Mouse (Mus musculus): ENCODE data around the gene Trip11. TPM values are rescaled to one million over a fixed set of nuclear protein-coding genes. Genes with fewer than 3 reads are reported as not detected.

The Trip11 gene
- polyA plus RNA-seq, 1 experiment from 2014 or later, result 23.4 TPM

DNA sequence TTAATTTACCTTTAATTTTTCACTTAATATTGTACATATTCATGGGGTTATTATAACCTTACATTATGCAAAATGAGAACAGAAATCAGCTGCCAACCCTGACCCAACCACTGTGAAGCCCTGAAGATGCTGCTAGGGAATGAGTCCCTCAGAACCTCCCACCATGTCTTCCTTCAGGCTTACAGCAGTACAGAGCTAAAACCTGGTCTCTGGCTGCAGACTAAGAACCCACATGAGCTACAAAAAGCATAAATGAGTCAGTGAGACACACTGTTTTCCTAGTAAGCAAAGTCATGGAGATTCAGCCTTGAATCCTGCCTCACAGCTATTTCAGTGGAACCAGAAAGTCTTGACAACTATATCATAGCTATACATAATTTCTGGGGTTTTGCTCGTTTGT lies 15.4 kb upstream of the Trip11 start:
- Histone ChIP-seq H3K36me3 (peaks cover 69% of the 10 kb centered on the region), H3K27me3 (replicated peaks) (no peaks in the 10 kb centered on the region), H3K4me1 (replicated peaks) (no peaks in the 10 kb centered on the region), H3K9me3 (replicated peaks) (no peaks in the 10 kb centered on the region), H3K4me2 (no peak overlapping the region), H3K9ac (no peak overlapping the region), H3K27ac (ENCODE audit: poor library complexity, severe bottlenecking) (no peak overlapping the region), H3K4me3 (no peak overlapping the region)
- 79% methylated on average over 1 of the region's 1 CpGs for WGBS
- ATAC-seq (ENCODE audit: insufficient number of reproducible peaks, low FRiP score), result no peak

DNA sequence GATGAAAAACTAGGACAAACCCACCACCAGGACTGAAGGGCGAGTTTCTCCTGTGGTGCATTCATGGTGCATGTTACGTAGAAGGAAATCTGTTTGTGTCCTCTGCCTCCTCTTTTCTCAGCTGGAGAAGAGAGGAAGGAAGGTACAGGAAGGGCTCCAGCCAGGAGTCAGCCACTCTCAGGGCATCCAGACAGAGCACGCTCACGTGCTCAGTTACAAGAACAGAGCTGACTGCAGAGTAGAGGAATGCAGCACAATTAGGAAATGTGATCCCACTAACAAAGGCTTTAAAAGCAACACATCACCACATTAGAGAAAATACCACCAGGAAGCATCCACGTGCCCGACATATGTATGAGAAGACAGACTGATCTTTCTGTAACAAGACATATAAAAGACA lies 9.2 kb upstream of the Trip11 start:
- 0 out of 2 replicates have a peak overlapping the region, but pooled peaks have one; percentile 28 for H3K9ac ChIP-seq
- H3K36me3 ChIP-seq, result peaks cover 42% of the 10 kb centered on the region
- no peak overlapping the region for H3K4me2 ChIP-seq
- H3K9me3 ChIP-seq (replicated peaks), result no peaks in the 10 kb centered on the region
- H3K4me3 ChIP-seq, result no peak overlapping the region
- no peak overlapping the region for H3K27ac ChIP-seq (ENCODE audit: poor library complexity, severe bottlenecking)
- WGBS, result 79% methylated on average over 6 of the region's 6 CpGs
- H3K4me1 ChIP-seq (replicated peaks), result no peaks in the 10 kb centered on the region
- no peaks in the 10 kb centered on the region for H3K27me3 ChIP-seq (replicated peaks)
- ATAC-seq (ENCODE audit: insufficient number of reproducible peaks, low FRiP score), result no peak

DNA sequence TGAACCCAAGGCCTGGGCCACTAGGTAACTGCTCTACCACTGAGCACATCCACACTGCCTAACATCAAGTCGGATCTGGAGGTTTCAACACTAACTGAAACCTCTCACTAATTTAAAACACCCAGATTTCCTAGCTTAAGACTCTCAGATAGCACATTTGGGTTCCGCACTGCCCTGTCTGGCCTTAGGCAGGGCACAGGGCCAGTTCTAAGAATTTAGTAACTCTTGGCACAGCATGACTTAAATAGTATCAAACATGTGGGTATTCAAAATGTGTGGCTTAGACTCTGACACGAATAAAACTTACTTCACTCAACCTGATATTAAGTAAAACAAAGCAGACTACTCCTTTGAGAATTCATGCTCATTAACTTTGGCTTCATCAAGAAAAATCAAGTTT lies 6.8 kb upstream of the Trip11 start:
- WGBS, result 77% methylated on average over 3 of the region's 3 CpGs
- Histone ChIP-seq H3K9ac (no peak overlapping the region), H3K4me3 (no peak overlapping the region)

DNA sequence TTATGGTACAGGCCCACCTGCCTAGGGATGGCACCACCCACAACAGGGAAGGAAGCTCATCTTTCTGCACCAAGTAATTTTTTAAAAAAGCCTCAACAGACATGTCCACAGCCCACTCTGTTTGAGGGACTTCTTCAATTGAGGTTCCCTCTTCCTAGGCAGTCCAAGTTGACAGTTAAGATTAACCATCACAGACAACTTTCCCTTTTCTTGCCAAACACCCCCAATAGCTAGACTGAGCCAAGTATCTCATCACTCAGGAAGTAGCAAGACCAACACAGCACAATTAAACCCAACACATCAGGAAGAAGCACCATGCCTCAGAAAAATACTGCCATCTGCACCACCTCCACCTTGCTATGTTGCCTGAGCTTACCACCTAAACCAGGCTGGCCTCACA lies 4.1 kb upstream of the Trip11 start:
- no peak overlapping the region for H3K4me3 ChIP-seq
- H3K9ac ChIP-seq, result no peak overlapping the region
- H3K4me1 ChIP-seq (replicated peaks), result peaks cover 4% of the 10 kb centered on the region; the same call in 1 of the 2 replicates
- no peaks in the 10 kb centered on the region for H3K27me3 ChIP-seq (replicated peaks)
- no peak overlapping the region for H3K27ac ChIP-seq (ENCODE audit: poor library complexity, severe bottlenecking)
- no peaks in the 10 kb centered on the region for H3K9me3 ChIP-seq (replicated peaks)
- H3K36me3 ChIP-seq, result peaks cover 4% of the 10 kb centered on the region
- no peak overlapping the region for H3K4me2 ChIP-seq
- ATAC-seq (ENCODE audit: insufficient number of reproducible peaks, low FRiP score), result no peak

More for the DNA sequence above, 6.8 kb upstream of the Trip11 start:
- no peaks in the 10 kb centered on the region for H3K27me3 ChIP-seq (replicated peaks)
- peaks cover 21% of the 10 kb centered on the region for H3K36me3 ChIP-seq
- no peak overlapping the region for H3K27ac ChIP-seq (ENCODE audit: poor library complexity, severe bottlenecking)
- H3K9me3 ChIP-seq (replicated peaks), result no peaks in the 10 kb centered on the region
- ATAC-seq (ENCODE audit: insufficient number of reproducible peaks, low FRiP score), result no peak
- H3K4me1 ChIP-seq (replicated peaks), result no peaks in the 10 kb centered on the region
- H3K4me2 ChIP-seq, result no peak overlapping the region

DNA sequence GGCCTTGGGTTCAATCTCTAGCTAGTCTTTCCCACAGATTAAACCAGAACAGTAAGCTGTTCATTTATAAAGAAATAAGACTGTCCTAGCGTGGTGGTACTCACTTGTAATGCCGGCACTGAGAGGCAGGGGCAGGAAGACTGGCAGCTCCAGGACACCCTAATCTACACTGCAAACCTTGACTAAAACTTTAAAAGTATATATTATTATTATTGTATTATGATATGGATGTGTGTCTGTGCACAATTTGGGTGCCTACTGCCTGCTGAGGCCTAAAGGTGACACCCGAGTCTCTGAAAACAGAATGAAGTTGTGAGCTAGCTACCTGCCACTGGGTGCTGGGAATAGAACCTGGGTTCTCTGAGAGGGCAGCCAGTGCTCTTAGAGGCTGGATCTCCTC lies 1.7 kb downstream of the Trip11 start:
- WGBS, result 89% methylated on average over 3 of the region's 3 CpGs
- Histone ChIP-seq H3K4me1 (replicated peaks) (peaks cover 13% of the 10 kb centered on the region), H3K9ac (peak overlapping the region; percentile 62)

DNA sequence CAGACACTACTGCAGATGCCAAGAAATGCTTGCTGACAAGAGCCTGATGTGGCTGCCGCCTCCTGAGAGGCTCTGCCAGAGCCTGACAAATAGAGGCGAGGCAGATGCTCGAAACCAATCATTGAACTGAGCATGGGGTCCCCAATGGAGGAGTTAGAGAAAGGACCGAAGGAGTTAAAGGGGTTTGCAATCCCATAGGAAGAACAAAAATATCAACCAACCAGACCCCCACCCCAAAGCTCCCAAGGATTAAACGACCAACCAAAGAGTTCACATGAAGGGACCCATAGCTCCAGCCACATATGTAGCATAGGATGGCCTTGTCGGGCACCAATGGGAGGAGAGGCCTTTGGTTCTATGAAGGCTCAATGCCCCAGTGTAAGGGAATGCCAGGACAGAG lies 2.7 kb downstream of the Trip11 start:
- peaks cover 13% of the 10 kb centered on the region for H3K4me1 ChIP-seq (replicated peaks)
- no peaks in the 10 kb centered on the region for H3K9me3 ChIP-seq (replicated peaks)
- peaks cover 30% of the 10 kb centered on the region for H3K36me3 ChIP-seq
- no peak for ATAC-seq (ENCODE audit: insufficient number of reproducible peaks, low FRiP score)
- H3K4me2 ChIP-seq, result no peak overlapping the region
- H3K4me3 ChIP-seq, result no peak overlapping the region
- H3K9ac ChIP-seq, result no peak overlapping the region
- no peaks in the 10 kb centered on the region for H3K27me3 ChIP-seq (replicated peaks)
- WGBS, result 86% methylated on average over 6 of the region's 6 CpGs
- H3K27ac ChIP-seq (ENCODE audit: poor library complexity, severe bottlenecking), result no peak overlapping the region

More for the DNA sequence above, 1.7 kb downstream of the Trip11 start:
- H3K27ac ChIP-seq (ENCODE audit: poor library complexity, severe bottlenecking), result no peak overlapping the region
- H3K27me3 ChIP-seq (replicated peaks), result no peaks in the 10 kb centered on the region
- no peak overlapping the region; the same call in 1 of the 2 replicates for H3K4me3 ChIP-seq
- no peak for ATAC-seq (ENCODE audit: insufficient number of reproducible peaks, low FRiP score)
- H3K9me3 ChIP-seq (replicated peaks), result no peaks in the 10 kb centered on the region
- peaks cover 22% of the 10 kb centered on the region for H3K36me3 ChIP-seq
- peak overlapping the region; percentile 87 for H3K4me2 ChIP-seq

DNA sequence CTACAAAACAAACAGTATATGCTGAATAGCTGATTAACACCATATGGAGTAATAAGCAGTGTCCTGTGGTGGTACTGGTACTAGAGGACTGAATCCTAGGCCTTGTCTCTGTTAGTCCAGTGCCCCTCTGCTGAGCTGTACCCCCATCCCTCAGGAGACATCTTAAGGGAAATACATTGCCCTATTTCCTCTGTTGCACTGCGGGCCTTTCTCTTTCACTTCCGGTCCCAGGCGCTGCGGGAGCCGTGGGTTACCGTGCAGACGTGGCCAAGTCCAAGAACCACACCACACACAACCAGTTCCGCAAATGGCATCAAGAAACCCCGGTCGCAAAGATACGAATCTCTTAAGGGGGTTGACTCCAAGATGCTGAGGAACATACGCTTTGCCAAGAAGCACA lies 7.2 kb downstream of the Trip11 start:
- H3K9ac ChIP-seq, result no peak overlapping the region
- H3K4me3 ChIP-seq, result no peak overlapping the region
- WGBS, result 90% methylated on average over 12 of the region's 12 CpGs
- H3K36me3 ChIP-seq, result peaks cover 44% of the 10 kb centered on the region
- H3K4me1 ChIP-seq (replicated peaks), result no peaks in the 10 kb centered on the region
- H3K27ac ChIP-seq (ENCODE audit: poor library complexity, severe bottlenecking), result no peak overlapping the region
- no peak for ATAC-seq (ENCODE audit: insufficient number of reproducible peaks, low FRiP score)
- no peaks in the 10 kb centered on the region for H3K9me3 ChIP-seq (replicated peaks)
- no peak overlapping the region for H3K4me2 ChIP-seq
- H3K27me3 ChIP-seq (replicated peaks), result no peaks in the 10 kb centered on the region

DNA sequence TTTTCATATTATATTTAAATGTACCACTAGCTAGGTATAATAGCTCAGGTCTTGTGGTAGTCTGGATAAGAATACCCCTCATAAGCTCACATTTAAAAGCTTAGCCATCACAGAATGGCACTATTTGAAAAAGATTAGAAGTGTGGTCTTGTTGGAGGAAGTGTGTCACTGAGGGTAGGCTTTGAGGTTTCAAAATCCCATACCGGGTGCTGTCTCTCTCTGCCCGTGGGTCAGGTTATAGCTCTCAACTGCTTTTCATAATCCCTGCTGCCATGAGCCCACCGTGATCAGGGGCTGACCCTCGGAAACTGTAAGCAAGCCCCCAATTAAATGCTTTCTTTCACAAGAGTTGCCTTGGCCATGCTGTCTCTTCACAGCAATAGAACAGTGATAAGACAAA lies 8.2 kb downstream of the Trip11 start:
- H3K4me1 ChIP-seq (replicated peaks), result no peaks in the 10 kb centered on the region
- H3K4me2 ChIP-seq, result no peak overlapping the region
- no peak overlapping the region for H3K27ac ChIP-seq (ENCODE audit: poor library complexity, severe bottlenecking)
- H3K9ac ChIP-seq, result no peak overlapping the region
- H3K4me3 ChIP-seq, result no peak overlapping the region
- no peaks in the 10 kb centered on the region for H3K9me3 ChIP-seq (replicated peaks)
- peaks cover 47% of the 10 kb centered on the region for H3K36me3 ChIP-seq
- ATAC-seq (ENCODE audit: insufficient number of reproducible peaks, low FRiP score), result no peak
- WGBS, result 92% methylated on average over 4 of the region's 4 CpGs
- H3K27me3 ChIP-seq (replicated peaks), result no peaks in the 10 kb centered on the region

DNA sequence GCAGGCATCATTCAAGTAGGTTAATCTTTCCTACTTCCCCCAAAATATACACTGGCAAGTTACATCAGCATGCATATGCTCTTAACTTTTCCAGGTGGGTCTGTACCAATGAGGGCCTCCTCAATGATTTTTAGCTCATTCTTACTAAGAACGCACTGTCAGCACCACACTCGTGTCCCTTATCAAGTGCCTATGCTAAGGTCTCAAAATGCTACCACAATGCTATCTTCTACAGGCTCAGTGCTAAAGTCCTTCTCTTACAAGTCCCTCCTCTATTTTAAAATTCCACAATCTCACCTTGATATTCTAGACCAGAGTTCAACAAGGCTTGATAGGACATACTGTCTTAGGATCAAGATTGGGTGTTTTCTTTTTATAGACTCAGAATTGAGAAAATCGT lies 8.9 kb downstream of the Trip11 start:
- Histone ChIP-seq H3K27me3 (replicated peaks) (no peaks in the 10 kb centered on the region), H3K36me3 (peaks cover 45% of the 10 kb centered on the region), H3K9me3 (replicated peaks) (no peaks in the 10 kb centered on the region), H3K9ac (no peak overlapping the region), H3K27ac (ENCODE audit: poor library complexity, severe bottlenecking) (no peak overlapping the region), H3K4me1 (replicated peaks) (no peaks in the 10 kb centered on the region), H3K4me3 (no peak overlapping the region), H3K4me2 (no peak overlapping the region)
- WGBS, result 78% methylated on average over 3 of the region's 3 CpGs
- no peak for ATAC-seq (ENCODE audit: insufficient number of reproducible peaks, low FRiP score)

DNA sequence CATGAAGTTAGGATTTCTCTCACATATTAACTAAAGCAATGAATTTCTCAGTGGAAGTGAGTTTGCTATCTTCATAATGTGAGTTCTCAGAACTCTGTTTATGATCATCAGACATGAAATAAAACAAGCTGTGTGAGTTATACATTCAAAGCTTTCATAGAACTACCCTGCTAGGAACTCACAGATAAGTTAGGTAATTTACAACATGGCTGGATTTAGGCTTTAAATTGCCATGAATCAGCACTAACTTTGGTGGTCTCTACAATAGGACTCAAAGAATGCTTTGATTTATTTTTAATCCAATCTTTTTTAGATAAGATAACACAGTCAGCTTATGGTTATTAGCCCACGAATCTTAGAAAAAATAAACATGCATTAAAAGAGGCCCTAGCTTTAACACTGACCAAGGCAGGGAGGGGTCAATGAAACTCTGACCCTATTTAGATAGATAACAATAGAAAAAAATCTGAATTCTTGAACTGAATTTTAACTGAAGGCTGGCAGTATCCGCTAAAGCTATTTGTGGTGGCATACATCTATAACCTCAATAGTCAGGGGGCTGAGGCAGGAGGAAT lies 13.3 kb downstream of the Trip11 start:
- Histone ChIP-seq H3K4me2 (no peak overlapping the region), H3K9me3 (replicated peaks) (no peaks in the 10 kb centered on the region), H3K4me1 (replicated peaks) (no peaks in the 10 kb centered on the region), H3K9ac (no peak overlapping the region), H3K27me3 (replicated peaks) (no peaks in the 10 kb centered on the region), H3K36me3 (peaks cover 23% of the 10 kb centered on the region), H3K27ac (ENCODE audit: poor library complexity, severe bottlenecking) (no peak overlapping the region), H3K4me3 (no peak overlapping the region)
- no peak for ATAC-seq (ENCODE audit: insufficient number of reproducible peaks, low FRiP score)
- 64% methylated on average over 2 of the region's 2 CpGs for WGBS

DNA sequence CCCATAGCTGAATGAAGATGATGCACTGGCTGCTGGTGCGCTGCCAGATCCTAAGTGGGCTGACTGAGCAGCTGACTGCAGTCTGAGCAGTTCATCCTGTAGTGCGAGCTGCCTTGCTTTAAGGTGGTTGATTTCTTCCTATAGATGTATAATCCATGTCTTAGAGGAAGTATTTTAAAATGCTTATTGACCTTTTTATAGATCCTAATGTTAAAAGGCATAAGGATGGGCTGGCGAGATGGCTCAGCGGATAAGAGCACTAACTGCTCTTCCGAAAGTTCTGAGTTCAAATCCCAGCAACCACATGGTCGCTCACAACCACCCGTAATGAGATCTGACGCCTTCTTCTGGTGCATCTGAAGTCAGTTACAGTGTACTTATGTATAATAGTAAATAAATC lies 14.1 kb downstream of the Trip11 start:
- no peak overlapping the region for H3K4me2 ChIP-seq
- no peaks in the 10 kb centered on the region for H3K9me3 ChIP-seq (replicated peaks)
- 95% methylated on average over 8 of the region's 8 CpGs for WGBS
- H3K27me3 ChIP-seq (replicated peaks), result no peaks in the 10 kb centered on the region
- no peak overlapping the region for H3K27ac ChIP-seq (ENCODE audit: poor library complexity, severe bottlenecking)
- no peak overlapping the region for H3K4me3 ChIP-seq
- no peak for ATAC-seq (ENCODE audit: insufficient number of reproducible peaks, low FRiP score)
- no peaks in the 10 kb centered on the region for H3K4me1 ChIP-seq (replicated peaks)
- no peak overlapping the region for H3K9ac ChIP-seq
- H3K36me3 ChIP-seq, result peaks cover 24% of the 10 kb centered on the region

DNA sequence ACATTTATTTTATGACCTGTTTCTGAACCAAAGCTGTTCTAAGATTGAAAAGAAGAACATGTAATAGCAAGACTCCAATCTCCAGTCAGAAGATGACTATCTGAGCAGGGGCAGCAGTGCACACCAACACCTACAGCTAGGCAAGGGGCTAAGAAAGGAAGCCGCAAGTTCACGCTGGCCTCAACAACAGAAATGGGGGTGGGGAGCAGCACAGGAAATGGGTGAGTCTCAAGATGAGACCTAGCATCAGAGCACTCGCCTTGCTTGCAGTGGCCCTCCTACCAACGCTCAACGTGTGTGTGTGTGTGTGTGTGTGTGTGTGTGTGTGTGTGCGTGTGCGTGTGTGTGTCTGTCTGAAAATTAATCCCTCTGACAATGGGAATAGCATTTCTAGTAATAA lies 16.0 kb downstream of the Trip11 start:
- H3K4me2 ChIP-seq, result no peak overlapping the region
- no peak overlapping the region for H3K27ac ChIP-seq (ENCODE audit: poor library complexity, severe bottlenecking)
- 66% methylated on average over 7 of the region's 7 CpGs for WGBS
- H3K9ac ChIP-seq, result no peak overlapping the region
- no peaks in the 10 kb centered on the region for H3K9me3 ChIP-seq (replicated peaks)
- peaks cover 32% of the 10 kb centered on the region for H3K36me3 ChIP-seq
- no peaks in the 10 kb centered on the region for H3K4me1 ChIP-seq (replicated peaks)
- H3K27me3 ChIP-seq (replicated peaks), result no peaks in the 10 kb centered on the region
- ATAC-seq (ENCODE audit: insufficient number of reproducible peaks, low FRiP score), result no peak
- no peak overlapping the region for H3K4me3 ChIP-seq

Data from heart, embryonic 12.5 days (tissue).